Mouse (Mus musculus): ENCODE data around the gene Tcf3.

- TF ChIP-seq EP300 (optimal IDR thresholded peaks at IDR 0.05) (no peak), CTCF (IDR thresholded peaks at IDR 0.05; ENCODE audit: low read depth) (peak; percentile 66)
Observed at GRCm38 (mm10) chr10:80403044-80403692, 30.3 kb downstream of the Tcf3 start.
